Mouse (Mus musculus) G1E (cell line): ENCODE measurements around the gene Rad9a. TPM values are rescaled to one million over a fixed set of nuclear protein-coding genes. Genes with fewer than 3 reads are reported as not detected.

ENCODE experiments used
- ATAC-seq: 2 replicates; pipeline ENCODE4 v1.8.0; 2016; ENCODE audit warnings: mild to moderate bottlenecking; ENCODE audit not compliant: insufficient number of reproducible peaks, poor library complexity, low FRiP score, severe bottlenecking; ENCODE audit errors: extremely low read depth
- DNase-seq: peaks from one replicate; pipeline ENCODE4 v3.0.0; 2012; ENCODE audit warnings: low spot score
- H3K27me3 ChIP-seq: 2 replicates; pipeline ENCODE4 v1.6.1; 2012; ENCODE audit warnings: mild to moderate bottlenecking, low read length, inconsistent platforms; ENCODE audit not compliant: insufficient read depth
- H3K36me3 ChIP-seq: replicated peaks from 2 replicates; pipeline ENCODE3; 2012; ENCODE audit warnings: mild to moderate bottlenecking, inconsistent platforms
- H3K4me1 ChIP-seq: 2 replicates; pipeline ENCODE4 v1.6.1; 2012; ENCODE audit warnings: low read depth, low read length, inconsistent platforms, mixed read lengths; ENCODE audit not compliant: insufficient read depth
- H3K4me3 ChIP-seq: 2 replicates; pipeline ENCODE4 v1.5.1; 2012; ENCODE audit warnings: low read depth, mild to moderate bottlenecking, inconsistent platforms, low read length, moderate library complexity, mixed read lengths
- H3K9me3 ChIP-seq: replicated peaks from 2 replicates; pipeline ENCODE4 v1.6.1; 2012; ENCODE audit warnings: inconsistent platforms
- CTCF ChIP-seq: IDR thresholded peaks from 2 replicates; pipeline ENCODE4 v1.5.1; 2012; ENCODE audit warnings: low read depth, low read length, inconsistent platforms, mixed read lengths
- GATA1 ChIP-seq: IDR thresholded peaks from 2 replicates; pipeline ENCODE4 v1.6.1; 2012; ENCODE audit warnings: borderline replicate concordance, low read length, inconsistent platforms, mixed read lengths
- GATA2 ChIP-seq: IDR thresholded peaks from 2 replicates; pipeline ENCODE4 v1.6.1; 2012; ENCODE audit warnings: low read depth, low read length, inconsistent platforms, borderline replicate concordance
- POLR2AphosphoS5 ChIP-seq: IDR thresholded peaks from 2 replicates; pipeline ENCODE4 v1.6.1; 2012; ENCODE audit warnings: low read depth, low read length, inconsistent platforms; ENCODE audit not compliant: insufficient replicate concordance
- TAL1 ChIP-seq: conservative IDR thresholded peaks from 2 replicates; pipeline ENCODE4 v1.6.1; 2012; ENCODE audit warnings: low read depth, low read length, inconsistent platforms, mixed read lengths
- polyA plus RNA-seq: library from polyadenylated mRNA; stranded (reverse); fragments of >175 nt; gene quantifications from 2 replicates; pipeline ENCODE4 v1.2.3, GENCODE M21; 2012
- total RNA-seq, 2 experiments: library from RNA; stranded (forward) in 1 of 2; stranded (reverse) in 1 of 2; fragments of 200-1000 nt in 1 of 2; fragments of >200 nt in 1 of 2; fragmentation: Nextera tagmentation in 1 of 2; gene quantifications; 2 replicates each; pipeline ENCODE4 v1.2.3; 2014 to 2017

Gene Rad9a
- total and polyA plus RNA-seq, 3 experiments = 27.5 to 61.9 (median 33.6) TPM

DNA sequence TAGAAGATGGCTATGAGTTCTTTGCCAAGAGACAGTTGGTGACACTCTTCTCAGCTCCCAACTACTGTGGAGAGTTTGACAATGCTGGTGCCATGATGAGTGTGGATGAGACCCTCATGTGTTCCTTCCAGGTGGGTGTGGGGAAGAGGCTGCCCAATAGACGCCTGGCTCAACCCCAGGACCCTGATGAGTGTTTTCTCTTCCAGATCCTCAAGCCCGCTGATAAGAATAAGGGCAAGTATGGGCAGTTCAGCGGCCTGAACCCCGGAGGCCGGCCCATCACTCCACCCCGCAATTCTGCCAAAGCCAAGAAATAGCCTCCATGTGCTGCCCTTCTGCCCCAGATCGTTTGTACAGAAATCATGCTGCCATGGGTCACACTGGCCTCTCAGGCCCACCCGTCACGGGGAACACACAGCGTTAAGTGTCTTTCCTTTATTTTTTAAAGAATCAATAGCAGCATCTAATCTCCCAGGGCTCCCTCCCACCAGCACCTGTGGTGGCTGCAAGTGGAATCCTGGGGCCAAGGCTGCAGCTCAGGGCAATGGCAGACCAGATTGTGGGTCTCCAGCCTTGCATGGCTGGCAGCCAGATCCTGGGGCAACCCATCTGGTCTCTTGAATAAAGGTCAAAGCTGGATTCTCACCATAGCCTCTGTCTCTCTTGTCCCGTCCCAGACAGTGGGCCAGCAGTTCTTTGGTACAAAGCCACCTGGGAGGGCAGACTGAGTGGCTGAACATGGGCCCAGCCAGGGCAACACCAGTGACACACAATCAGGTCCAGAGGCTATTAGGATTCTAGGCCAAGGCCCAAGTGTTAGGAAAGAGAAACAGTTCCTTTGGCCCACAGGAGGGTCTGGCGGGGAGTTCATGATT lies 6.4 kb downstream of the Rad9a start:
- ATAC-seq (no peak), DNase-seq (no peak)
- no peaks in the 10 kb centered on the region for H3K27me3 ChIP-seq
- no peaks in the 10 kb centered on the region for H3K9me3 ChIP-seq
- peaks cover 89% of the 10 kb centered on the region for H3K4me1 ChIP-seq
- TF ChIP-seq CTCF (no peak), TAL1 (no peak), GATA1 (no peak), GATA2 (no peak), POLR2AphosphoS5 (no peak; the same call in 1 of the 2 replicates)
- no peak overlapping the region for H3K4me3 ChIP-seq
- peaks cover 73% of the 10 kb centered on the region for H3K36me3 ChIP-seq

DNA sequence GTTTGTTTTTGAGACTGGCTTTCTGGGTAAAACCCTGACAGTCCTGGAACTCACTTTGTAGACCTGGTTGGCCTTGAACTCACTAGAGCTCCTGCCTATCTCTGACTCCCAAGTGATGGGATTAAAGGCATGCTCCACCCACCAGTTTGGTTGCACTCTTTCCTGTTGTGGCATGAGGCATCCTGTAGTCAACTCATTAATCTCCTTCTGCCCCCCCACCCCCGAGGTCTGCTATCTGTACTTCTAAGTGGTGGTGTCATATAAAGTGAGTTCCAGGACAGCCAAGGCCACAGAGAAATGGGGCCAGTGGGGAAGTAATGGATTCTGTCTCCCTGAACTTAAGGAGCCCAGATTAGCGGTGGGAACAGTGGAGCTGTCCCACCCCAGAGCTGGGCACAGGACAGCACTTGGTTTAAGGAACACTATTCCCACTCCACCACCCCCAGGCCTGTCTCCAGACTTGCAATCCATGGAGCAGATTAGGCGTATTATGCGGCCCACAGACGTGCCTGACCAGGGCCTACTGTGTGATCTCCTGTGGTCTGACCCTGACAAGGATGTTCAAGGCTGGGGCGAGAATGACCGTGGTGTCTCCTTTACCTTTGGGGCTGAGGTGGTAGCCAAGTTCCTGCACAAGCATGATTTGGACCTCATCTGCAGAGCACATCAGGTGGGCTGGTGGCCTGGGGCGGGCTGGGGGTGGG lies 7.3 kb downstream of the Rad9a start:
- peaks cover 82% of the 10 kb centered on the region for H3K4me1 ChIP-seq
- TF ChIP-seq POLR2AphosphoS5 = no peak
- TF ChIP-seq GATA2 = no peak
- no peak for TF ChIP-seq CTCF
- TF ChIP-seq TAL1 = no peak
- TF ChIP-seq GATA1 = no peak
- no peaks in the 10 kb centered on the region for H3K9me3 ChIP-seq
- peaks cover 71% of the 10 kb centered on the region for H3K36me3 ChIP-seq
- peak overlapping the region; percentile 40; the same call in 1 of the 2 replicates for H3K4me3 ChIP-seq
- no peak for DNase-seq
- H3K27me3 ChIP-seq = no peaks in the 10 kb centered on the region
- ATAC-seq = no peak

GRCm38 (mm10) chr19:4193129-4193528 lies 8.3 kb downstream of the Rad9a start:
- no peaks in the 10 kb centered on the region for H3K9me3 ChIP-seq
- H3K27me3 ChIP-seq = no peaks in the 10 kb centered on the region
- DNase-seq (no peak), ATAC-seq (no peak)
- no peak for TF ChIP-seq TAL1
- TF ChIP-seq GATA1 = no peak
- TF ChIP-seq POLR2AphosphoS5 = no peak
- no peak for TF ChIP-seq GATA2
- no peak for TF ChIP-seq CTCF
- H3K4me1 ChIP-seq = peaks cover 78% of the 10 kb centered on the region
- H3K36me3 ChIP-seq = peaks cover 70% of the 10 kb centered on the region
- peak overlapping the region; percentile 78 for H3K4me3 ChIP-seq

- Histone ChIP-seq H3K36me3 (peaks cover 70% of the 10 kb centered on the region), H3K4me3 (peak overlapping the region; percentile 78), H3K27me3 (no peaks in the 10 kb centered on the region; the same call in 1 of the 2 replicates), H3K9me3 (no peaks in the 10 kb centered on the region), H3K4me1 (peaks cover 78% of the 10 kb centered on the region)
- DNase-seq = peak; percentile 49
- TF ChIP-seq GATA2 (no peak), CTCF (no peak), GATA1 (no peak), POLR2AphosphoS5 (no peak), TAL1 (no peak)
- no peak for ATAC-seq
Observed at GRCm38 (mm10) chr19:4192251-4192985, 9.0 kb downstream of the Rad9a start.

DNA sequence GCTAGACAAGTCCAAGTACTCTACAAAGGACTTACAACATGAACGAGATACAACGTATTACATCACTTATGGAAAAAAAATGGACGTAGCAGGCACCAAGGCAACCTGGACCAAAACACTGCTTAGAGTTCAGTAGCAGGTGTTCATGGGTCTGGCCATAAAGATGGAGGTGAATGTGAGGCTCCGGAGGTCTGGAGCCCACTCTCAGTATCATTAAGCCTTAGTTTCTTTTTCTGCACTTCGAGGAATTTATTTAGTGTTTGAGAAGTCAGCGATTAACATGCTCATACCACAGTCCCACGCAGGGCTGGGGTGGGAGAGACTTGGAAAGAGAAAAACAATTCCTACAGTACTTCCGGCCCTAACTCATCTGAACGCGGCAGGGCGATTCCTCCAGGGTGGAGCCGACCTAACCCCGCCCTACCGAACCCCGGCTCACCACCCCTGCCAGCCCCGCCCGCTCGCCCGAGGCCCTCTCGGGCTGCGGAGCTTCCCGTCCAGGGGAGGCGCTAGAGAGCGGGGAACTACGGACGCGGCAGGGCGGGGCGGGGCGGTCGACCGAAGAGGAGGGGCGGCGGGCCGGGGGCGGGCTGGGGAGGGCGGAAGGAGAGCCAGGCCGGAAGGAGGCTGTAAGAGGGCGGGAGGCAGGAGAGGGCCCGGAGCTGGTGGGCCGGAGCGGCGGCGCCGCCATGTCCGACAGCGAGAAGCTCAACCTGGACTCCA lies 9.8 kb downstream of the Rad9a start, which contains the start of gene Ppp1ca:
Gene Ppp1ca, plus strand, starts transcription at position 538 of the 723 bp plus-strand sequence.
- Histone ChIP-seq H3K9me3 (no peaks in the 10 kb centered on the region), H3K4me3 (peak within 1 kb of the TSS; percentile 78), H3K4me1 (peaks cover 71% of the 10 kb centered on the region), H3K36me3 (peaks cover 70% of the 10 kb centered on the region), H3K27me3 (no peaks in the 10 kb centered on the region; the same call in 1 of the 2 replicates)
- TF ChIP-seq CTCF (no peak), POLR2AphosphoS5 (no peak), TAL1 (no peak), GATA1 (no peak), GATA2 (no peak)
- DNase-seq (peak; percentile 96), ATAC-seq (peak; percentile 82)
